Mouse (Mus musculus) frontal cortex, adult 2 months (tissue): ENCODE measurements at regions not wholly inside any gene's neighbourhood (a gene's known extent, or its start where the extent isn't known, plus 50 kb on each side); places are given as distances from the start of the nearest gene placed in this dataset.

Source experiments
- DNase-seq, 2 experiments: peaks; one replicate each; pipeline ENCODE4 v3.0.0; 2022; ENCODE audit warnings: low spot score in 1 of 2; ENCODE audit errors: extremely low spot score in 1 of 2

GRCm38 (mm10) chr5:28919296-28920063 lies 276.3 kb upstream of the Rnf32 start:
- no peak for DNase-seq

- peak in 1 of 2 experiments; percentile 12 for DNase-seq
Observed at GRCm38 (mm10) chr5:28904500-28904899, 291.3 kb upstream of the Rnf32 start.

- DNase-seq: no peak
Observed at GRCm38 (mm10) chr5:28903805-28904320, 291.9 kb upstream of the Rnf32 start.

- no peak for DNase-seq
Observed at GRCm38 (mm10) chr5:28892703-28893249, 303.0 kb upstream of the Rnf32 start.

GRCm38 (mm10) chr5:28891988-28892387 lies 303.8 kb upstream of the Rnf32 start:
- DNase-seq: no peak

GRCm38 (mm10) chr5:28884746-28885365 lies 310.9 kb upstream of the Rnf32 start:
- DNase-seq: no peak

- DNase-seq: no peak
Observed at GRCm38 (mm10) chr5:28876199-28876598, 319.6 kb upstream of the Rnf32 start.

GRCm38 (mm10) chr5:28873600-28874265 lies 322.1 kb upstream of the Rnf32 start:
- peak in 1 of 2 experiments; percentile 49 for DNase-seq

GRCm38 (mm10) chr5:28859604-28860371 lies 336.0 kb upstream of the Rnf32 start:
- DNase-seq: peak; percentile 87 to 89

- no peak for DNase-seq
Observed at GRCm38 (mm10) chr5:28838141-28838925, 357.5 kb upstream of the Rnf32 start.

- DNase-seq: peak; percentile 77 to 85
Observed at GRCm38 (mm10) chr5:28819091-28819490, 352.0 kb upstream of the Shh start.

- peak in 1 of 2 experiments; percentile 4 for DNase-seq
Observed at GRCm38 (mm10) chr5:28807950-28808349, 340.9 kb upstream of the Shh start.

GRCm38 (mm10) chr5:28799464-28799863 lies 332.4 kb upstream of the Shh start:
- DNase-seq: no peak

GRCm38 (mm10) chr5:28798361-28798760 lies 331.3 kb upstream of the Shh start:
- no peak for DNase-seq

- DNase-seq: no peak
Observed at GRCm38 (mm10) chr5:28795130-28795758, 328.2 kb upstream of the Shh start.

- no peak for DNase-seq
Observed at GRCm38 (mm10) chr5:28793781-28794180, 326.7 kb upstream of the Shh start.

GRCm38 (mm10) chr5:28785347-28786060 lies 318.4 kb upstream of the Shh start:
- DNase-seq: no peak

- peak in 1 of 2 experiments; percentile 3 for DNase-seq
Observed at GRCm38 (mm10) chr5:28784339-28784966, 317.4 kb upstream of the Shh start.
